Mouse (Mus musculus) CD4-positive, CD25-positive, alpha-beta regulatory T cell (primary cell): ENCODE measurements around the gene Ptprs. TPM values are rescaled to one million over a fixed set of nuclear protein-coding genes. Genes with fewer than 3 reads are reported as not detected.

Experiments
- polyA plus RNA-seq: library from polyadenylated mRNA; unstranded; fragments of 100-300 nt; shearing (Covaris generic); gene quantifications from one replicate; pipeline ENCODE4 v1.2.1, GENCODE M21; 2017

The Ptprs gene
- polyA plus RNA-seq = 44.4 TPM

DNA sequence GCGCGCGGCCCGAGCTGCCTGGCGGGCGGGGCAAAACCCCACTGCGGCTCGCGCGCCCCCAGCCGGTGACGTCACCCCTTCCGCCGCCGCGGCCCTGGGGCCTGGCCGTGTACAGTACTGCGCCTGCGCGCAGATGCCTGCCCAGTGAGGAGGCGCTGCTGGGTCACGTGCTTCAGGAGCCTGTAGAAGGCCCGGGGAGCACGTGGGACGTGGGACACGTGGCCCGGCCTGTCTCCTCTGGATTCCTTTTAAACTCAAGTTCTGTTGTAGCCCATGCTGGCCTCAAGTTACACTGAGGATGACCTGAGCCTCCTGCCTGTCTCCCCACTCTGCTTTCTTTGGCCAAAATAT, at the start of gene Ptprs:
Gene Ptprs, minus strand, starts transcription at position 82 of the 351 bp plus-strand sequence.

DNA sequence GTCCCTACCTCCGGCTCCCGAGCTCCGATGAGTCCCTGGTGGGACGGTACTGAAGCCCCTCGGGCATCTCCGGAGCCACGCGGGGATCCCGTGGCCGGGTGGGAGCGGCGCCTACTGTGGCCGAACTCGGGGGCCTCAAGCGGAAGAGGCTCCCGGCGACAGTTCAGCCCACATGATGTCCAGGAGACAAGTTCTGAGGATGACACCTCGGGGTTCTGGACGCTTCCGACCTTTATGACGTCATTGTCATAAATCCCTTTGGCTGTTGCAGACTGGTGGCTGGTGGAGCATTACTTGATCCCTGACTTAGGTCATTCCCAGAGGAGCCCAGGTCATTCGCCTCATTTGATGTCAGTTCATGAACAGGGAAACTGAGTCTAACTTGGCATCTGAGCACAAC, 36.0 kb upstream of the Ptprs start, which contains the start of gene Znrf4:
Gene Znrf4, minus strand, starts transcription at position 122 of the 400 bp plus-strand sequence.

Other genes with a start within 250 kb of the Ptprs start
- gene Fem1a, start 219.7 kb downstream of the Ptprs start, polyA plus RNA-seq = 16.8 TPM
- 5.5 TPM for gene Ticam1, start 199.7 kb downstream of the Ptprs start, polyA plus RNA-seq
- 35.1 TPM for gene Plin3, start 183.6 kb downstream of the Ptprs start, polyA plus RNA-seq
- not detected for gene Arrdc5, start 176.2 kb downstream of the Ptprs start, polyA plus RNA-seq
- gene Uhrf1, start 173.2 kb downstream of the Ptprs start, polyA plus RNA-seq = 12.0 TPM
- gene Kdm4b, start 150.4 kb downstream of the Ptprs start, polyA plus RNA-seq = 57.1 TPM
- not detected for gene Znrf4, start 35.9 kb upstream of the Ptprs start, polyA plus RNA-seq
- 1.4 TPM for gene Gm20219, start 77.9 kb upstream of the Ptprs start, polyA plus RNA-seq
- 151 TPM for gene Safb2, start 108.1 kb upstream of the Ptprs start, polyA plus RNA-seq
- gene Safb, start 108.3 kb upstream of the Ptprs start, polyA plus RNA-seq = 170 TPM
- gene 2410015M20Rik, start 133.3 kb upstream of the Ptprs start, polyA plus RNA-seq = 197 TPM
- gene Rpl36, start 136.9 kb upstream of the Ptprs start, polyA plus RNA-seq = 1,792 TPM
- 47.3 TPM for gene Lonp1, start 150.4 kb upstream of the Ptprs start, polyA plus RNA-seq
- gene Catsperd, start 151.7 kb upstream of the Ptprs start, polyA plus RNA-seq = 2.0 TPM
- 110 TPM for gene Ranbp3, start 196.8 kb upstream of the Ptprs start, polyA plus RNA-seq
- gene Ndufa11, start 241.3 kb upstream of the Ptprs start, polyA plus RNA-seq = 249 TPM
- 21.2 TPM for gene Vmac, start 241.5 kb upstream of the Ptprs start, polyA plus RNA-seq